Mouse (Mus musculus): Measurements from ENCODE around the gene 1700018F24Rik. TPM values are rescaled to one million over a fixed set of nuclear protein-coding genes. Genes with fewer than 3 reads are reported as not detected.

Gene 1700018F24Rik
- not detected in 2 replicates for polyA plus RNA-seq (2012)

GRCm38 (mm10) chr5:145042690-145043089 is at the start of gene 1700018F24Rik:
Gene 1700018F24Rik, plus strand, starts transcription at chr5:145042990.

GRCm38 (mm10) chr5:145032391-145032790 is 10.4 kb upstream of the 1700018F24Rik start, which contains the start of gene Gm4871:
Gene Gm4871, minus strand, starts transcription at chr5:145032754.

GRCm38 (mm10) chr5:145083632-145084451 is 41.1 kb downstream of the 1700018F24Rik start, which contains the start of the genes Arpc1a and Kpna7:
Gene Arpc1a, plus strand, starts transcription at chr5:145083830.
Gene Kpna7, minus strand, starts transcription at chr5:145084030.

Other genes with a start within 250 kb of the 1700018F24Rik start
- gene Smurf1, start 77.1 kb upstream of the 1700018F24Rik start, polyA plus RNA-seq (2012): 6.7 and 9.3 TPM in 2 replicates
- gene Gm4871, start 10.2 kb upstream of the 1700018F24Rik start, polyA plus RNA-seq (2012): not detected in 2 replicates
- gene Arpc1a, start 40.8 kb downstream of the 1700018F24Rik start, polyA plus RNA-seq (2012): 37.1 and 39.7 TPM in 2 replicates
- not detected in 2 replicates for gene Kpna7, start 41.0 kb downstream of the 1700018F24Rik start, polyA plus RNA-seq (2012)
- 2,557 and 3,038 TPM in 2 replicates for gene Arpc1b, start 71.2 kb downstream of the 1700018F24Rik start, polyA plus RNA-seq (2012)
- gene Pdap1, start 97.2 kb downstream of the 1700018F24Rik start, polyA plus RNA-seq (2012): 113 and 155 TPM in 2 replicates
- gene Bud31, start 97.4 kb downstream of the 1700018F24Rik start, polyA plus RNA-seq (2012): 23.5 and 38.4 TPM in 2 replicates
- 15.8 and 18.1 TPM in 2 replicates for gene Ptcd1, start 124.1 kb downstream of the 1700018F24Rik start, polyA plus RNA-seq (2012)
- 64.3 and 76.5 TPM in 2 replicates for gene Cpsf4, start 124.2 kb downstream of the 1700018F24Rik start, polyA plus RNA-seq (2012)
- gene Atp5j2, start 149.1 kb downstream of the 1700018F24Rik start, polyA plus RNA-seq (2012): 55.8 and 60.0 TPM in 2 replicates
- gene Zkscan14, start 158.9 kb downstream of the 1700018F24Rik start, polyA plus RNA-seq (2012): 6.9 and 11.0 TPM in 2 replicates
- 1.7 and 2.9 TPM in 2 replicates for gene Zkscan5, start 161.6 kb downstream of the 1700018F24Rik start, polyA plus RNA-seq (2012)
- 23.2 and 30.7 TPM in 2 replicates for gene Zfp655, start 188.7 kb downstream of the 1700018F24Rik start, polyA plus RNA-seq (2012)
- gene Zscan25, start 237.5 kb downstream of the 1700018F24Rik start, polyA plus RNA-seq (2012): 34.9 and 49.4 TPM in 2 replicates

All from megakaryocyte-erythroid progenitor cell, adult 5 weeks (primary cell).